Mouse (Mus musculus): Measurements from ENCODE around the gene Aox1.
"Not testable (repeated sequence)": the region's sequence is repeated elsewhere in the genome, so short reads cannot be mapped to it uniquely, and the experiment has no call there.

The Aox1 gene

DNA sequence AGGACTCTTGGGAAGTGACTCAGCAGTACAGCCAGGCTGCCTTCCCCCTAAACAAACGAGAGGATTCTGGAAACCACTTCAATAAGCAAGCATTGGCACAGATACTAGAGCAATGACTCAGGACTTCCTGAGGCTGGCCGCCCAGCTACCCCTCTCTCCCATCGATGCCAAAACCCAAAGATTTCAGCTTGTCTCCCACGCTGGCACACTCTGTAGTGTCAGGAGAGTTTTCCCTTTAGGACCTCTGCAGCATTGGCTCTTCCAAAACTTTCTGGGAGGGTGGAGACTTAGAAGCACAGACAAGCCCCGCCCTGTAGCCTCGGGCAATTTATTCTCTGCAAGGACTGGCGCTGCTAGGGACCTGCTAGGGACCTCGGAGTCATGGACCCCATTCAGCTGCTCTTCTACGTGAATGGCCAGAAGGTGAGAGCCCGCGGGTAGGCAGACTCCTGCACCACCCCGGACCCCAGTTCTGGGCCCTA lies at the start of gene Aox1:
Gene Aox1, plus strand, starts transcription at position 296 of the 482 bp plus-strand sequence.
- peak; percentile 24 for DNase-seq (ENCODE audit: low spot score)

DNA sequence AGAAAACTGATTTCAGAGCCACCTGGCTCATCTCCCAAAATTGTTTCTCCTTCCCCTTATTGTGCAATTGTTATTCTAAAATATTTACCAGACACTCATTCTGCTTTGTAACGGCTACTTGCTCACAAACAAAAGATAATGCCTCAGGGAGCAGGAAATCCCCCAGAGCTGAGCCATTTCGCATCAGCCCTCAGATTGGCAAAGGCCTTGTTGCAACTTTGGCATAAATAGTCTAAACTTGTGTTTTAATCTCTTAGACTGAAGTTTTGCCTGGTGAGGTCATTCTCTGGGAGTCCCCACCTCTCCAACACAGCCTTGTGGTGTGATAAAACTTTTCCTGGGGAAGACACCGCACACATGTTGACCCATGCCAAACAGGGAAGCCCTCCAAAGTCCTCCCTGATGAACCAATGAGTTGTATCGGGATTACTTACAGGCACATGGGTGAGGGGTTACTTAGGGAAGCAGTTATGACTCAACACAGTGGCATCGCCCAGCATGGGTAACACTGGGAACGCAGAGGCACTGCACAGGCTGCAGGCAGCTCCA lies 40.6 kb upstream of the Aox1 start:
- no peak for DNase-seq (ENCODE audit: low spot score)

DNA sequence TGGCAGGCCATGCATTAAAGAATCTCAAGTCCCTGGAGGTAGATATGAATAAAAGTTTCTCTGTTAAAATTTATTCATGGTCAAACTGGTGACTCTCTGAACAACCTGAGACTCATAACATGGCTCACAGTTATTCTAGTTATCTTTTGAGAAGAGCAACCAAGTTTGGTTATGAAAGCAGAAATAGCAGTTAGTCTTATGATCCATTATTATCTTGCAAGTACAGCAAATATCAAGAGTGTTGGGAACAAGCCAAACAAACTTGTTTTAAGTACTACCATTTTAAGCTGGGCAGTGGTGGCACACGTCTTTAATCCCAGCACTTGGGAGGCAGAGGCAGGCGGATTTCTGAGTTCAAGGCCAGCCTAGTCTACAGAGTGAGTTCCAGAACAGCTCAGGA lies 38.5 kb upstream of the Aox1 start:
- no peak for DNase-seq (ENCODE audit: low spot score)

DNA sequence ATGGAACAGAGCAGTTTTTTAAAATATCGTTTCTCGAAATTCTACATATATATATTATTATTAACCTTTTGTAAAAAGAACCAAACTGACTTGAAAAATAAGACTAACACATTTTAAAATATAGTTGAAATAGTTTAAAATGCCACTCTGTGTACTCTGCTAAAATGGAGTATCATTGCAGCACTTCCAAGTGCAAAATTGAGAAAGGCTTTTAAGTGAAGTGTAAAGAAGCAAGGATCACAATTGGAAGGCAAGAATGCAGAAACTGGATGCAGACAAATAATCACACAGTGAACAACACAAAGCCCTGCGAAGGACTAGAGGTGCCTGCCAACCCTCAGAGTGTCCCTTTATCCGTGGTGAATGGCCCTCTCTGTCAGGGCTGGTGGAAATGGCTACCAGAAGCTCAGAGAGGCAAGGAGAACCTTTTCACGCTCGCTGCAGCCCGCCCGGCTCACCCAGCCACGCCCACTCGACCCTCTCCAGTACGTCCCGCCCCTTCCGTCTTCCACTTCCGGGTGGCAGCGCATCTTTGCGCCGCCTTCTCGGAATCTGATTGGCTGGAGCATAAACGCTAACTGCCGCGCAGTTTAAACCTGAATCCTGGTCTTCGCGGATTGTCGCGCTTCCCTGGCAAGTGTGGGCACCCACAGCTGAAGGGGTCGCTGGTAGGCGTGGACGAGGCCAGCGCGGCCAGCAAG lies 34.1 kb upstream of the Aox1 start, which contains the start of gene Sgo2a:
Gene Sgo2a, plus strand, starts transcription at position 540 of the 701 bp plus-strand sequence.
- DNase-seq (ENCODE audit: low spot score), result peak; percentile 94

DNA sequence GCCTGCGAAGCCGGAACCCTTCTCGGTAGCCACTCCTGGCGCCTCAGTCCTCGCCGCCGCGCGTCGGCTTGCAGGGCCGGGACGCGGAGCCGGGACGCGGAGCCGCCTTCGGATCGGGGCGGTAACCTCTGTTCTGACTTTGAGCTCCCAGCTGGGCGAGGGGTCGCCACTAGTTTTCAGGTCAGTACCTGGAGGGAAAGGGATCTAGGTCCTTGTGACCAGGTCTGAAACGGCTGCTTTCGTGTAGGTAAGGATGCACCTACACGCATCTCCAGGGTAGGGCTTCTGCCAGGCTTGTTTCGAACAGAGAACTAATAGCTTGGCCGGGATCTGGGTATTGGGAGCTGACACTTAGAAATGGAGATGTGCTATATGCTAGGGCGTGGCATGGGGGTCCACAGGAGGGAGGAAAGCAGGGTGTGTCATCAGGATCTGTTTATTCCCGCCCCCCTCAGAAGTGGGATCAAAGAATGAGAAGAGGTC lies 33.6 kb upstream of the Aox1 start:
- DNase-seq (ENCODE audit: low spot score), result peak; percentile 43

DNA sequence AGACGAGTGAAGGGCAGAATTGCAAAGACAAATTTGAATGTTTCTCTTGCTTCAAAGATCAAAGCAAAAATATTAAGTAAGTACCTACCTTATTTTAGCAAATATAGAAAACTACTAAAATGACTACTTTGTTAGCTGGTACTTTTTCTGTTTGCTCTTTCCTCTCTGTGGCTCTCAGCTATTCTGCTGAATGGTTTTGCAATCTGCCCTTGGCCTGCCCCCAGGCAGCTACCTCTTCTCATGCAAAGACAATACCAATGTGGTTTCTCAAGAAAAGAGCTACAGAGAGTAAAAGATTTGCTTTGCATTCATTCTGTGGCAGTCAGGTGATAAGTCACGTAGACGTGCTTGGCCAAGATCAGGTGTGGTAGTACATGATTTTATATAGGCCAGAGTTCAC lies 31.6 kb upstream of the Aox1 start:
- DNase-seq (ENCODE audit: low spot score), result peak; percentile 25

DNA sequence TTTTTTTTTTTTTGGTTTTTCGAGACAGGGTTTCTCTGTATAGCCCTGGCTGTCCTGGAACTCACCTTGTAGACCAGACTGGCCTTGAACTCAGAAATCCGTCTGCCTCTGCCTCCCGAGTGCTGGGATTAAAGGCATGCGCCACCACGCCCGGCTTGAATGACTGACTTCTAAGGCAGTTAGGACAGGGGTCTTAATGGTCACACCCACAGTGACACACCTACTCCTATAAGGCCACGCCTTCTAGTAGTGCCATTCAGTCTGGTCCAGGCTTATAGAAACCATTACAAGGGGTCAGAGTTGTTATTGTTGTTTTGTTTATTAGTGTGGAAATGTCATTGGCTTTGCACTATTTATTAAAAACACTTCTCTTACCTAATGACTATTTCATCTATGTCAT lies 23.3 kb upstream of the Aox1 start:
- not testable (repeated sequence) for DNase-seq (ENCODE audit: low spot score)

DNA sequence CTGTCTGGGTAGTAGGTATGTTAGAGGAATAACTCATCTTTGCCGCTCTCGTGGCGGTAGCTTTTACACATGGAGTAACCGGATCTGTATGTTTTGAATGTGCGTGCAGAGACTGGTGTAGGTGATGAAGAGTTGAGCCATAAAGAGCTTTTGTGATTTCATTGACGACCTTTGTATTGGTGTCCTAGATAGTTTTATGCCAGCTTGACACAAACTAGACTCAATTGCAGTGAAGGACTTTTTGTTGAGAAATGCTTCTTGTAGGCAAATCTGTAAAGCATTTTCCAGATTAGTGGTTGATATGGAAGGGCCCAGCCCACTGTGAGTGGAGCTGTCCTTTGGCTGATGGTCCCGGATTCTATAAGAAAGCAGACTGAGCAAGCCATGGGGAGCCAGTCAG lies 10.9 kb upstream of the Aox1 start, which contains the start of gene Kctd18:
Gene Kctd18, minus strand, starts transcription at position 101 of the 400 bp plus-strand sequence.
- no peak for DNase-seq (ENCODE audit: low spot score)

DNA sequence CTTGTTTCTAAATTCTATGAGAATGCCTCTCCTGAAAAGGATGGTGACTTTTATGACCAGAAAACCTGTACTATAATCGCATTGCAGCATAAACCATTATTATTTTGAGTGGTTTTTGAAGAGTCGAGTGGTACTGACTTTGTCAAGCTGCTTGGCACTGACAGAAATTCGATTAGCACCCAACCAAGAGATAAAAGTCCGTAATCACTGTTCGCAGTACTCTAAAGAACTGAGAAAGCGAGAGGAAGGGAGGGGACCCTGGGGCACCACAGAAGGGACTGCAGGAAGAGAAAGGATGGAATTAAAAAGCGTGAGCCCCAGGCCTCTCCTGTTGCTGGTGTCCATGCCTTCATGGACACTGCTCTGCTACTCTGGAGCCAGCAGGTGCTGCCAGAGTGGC lies 2.0 kb upstream of the Aox1 start:
- DNase-seq (ENCODE audit: low spot score), result no peak

DNA sequence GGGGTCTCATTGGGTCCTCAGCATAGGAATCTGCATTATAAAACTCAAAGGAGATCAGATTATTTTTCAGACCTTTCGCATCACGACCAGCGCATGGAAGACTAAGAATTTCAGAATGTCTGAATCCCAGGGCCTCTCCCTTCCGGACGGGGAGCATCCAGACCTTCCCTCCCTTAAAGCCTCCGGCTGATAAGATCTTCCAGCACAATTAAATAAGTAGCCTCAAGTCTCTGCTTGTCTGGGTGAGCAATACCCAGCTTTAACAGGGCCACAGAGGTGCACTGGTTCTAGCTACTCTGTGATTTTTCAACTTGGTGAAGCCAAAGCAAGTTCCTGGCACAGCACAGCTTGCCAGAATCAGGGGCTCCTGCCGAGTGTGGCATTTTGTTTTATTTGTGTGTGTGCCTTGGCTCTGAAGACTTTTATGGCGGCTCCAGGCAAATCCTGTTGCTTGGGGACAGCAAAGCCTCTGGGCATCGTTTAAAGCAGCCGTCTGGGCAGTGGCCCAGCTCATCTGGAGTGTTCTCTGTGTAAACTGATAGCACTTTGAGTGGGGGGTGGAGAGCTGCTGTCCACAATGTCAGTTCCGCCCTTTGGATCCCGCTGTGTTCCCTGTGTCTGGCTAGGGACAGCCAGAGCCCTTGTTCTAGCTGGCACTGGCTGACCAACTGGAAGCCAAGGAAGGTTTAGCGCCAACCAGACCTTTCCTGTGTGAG lies 583 bp downstream of the Aox1 start:
- DNase-seq (ENCODE audit: low spot score), result no peak

DNA sequence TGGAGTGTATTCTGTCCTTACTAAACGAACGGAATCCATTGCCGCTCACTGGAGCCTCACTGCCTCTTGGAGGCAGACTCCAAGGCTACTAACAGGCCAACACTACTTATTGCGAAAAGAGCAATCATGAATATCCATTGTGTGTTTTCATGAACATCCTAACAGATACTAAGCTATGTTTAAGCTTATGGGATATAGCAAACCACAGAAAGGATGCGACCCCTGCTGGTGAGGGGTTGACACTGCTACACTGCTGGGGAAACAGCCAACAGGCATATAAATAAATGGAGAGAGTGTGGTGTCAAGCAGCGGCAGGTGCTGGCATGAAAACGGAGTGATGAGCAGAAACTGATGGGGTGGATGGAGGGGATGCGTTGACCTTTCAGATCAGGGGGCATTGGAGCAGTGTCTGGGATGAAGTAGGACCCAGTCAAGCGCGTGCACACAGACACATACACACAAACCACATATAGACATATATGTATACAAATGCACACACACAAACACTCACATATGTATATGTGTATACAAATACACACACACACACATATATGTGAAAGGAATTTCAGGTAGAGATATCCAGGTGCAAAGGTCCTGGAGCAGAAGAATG lies 1.5 kb downstream of the Aox1 start:
- DNase-seq (ENCODE audit: low spot score), result peak; percentile 55

DNA sequence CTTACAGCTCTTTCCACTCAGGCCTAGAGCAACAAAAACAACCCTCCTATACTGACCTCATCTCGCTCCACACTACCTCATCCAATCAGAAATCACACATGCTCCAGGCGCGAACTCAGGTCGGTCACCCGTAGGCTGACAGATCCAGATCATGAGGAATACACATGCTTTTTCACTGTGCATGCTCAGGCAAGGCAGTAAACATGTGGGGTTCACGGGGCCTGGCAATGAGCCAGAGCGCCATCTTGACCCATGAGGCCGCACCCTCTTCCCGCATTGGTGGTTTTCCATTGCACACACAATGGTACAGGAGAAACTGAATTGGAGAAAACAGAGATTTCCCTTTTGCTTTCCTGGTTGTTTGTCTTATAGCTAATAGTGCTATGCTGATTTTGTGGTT lies 7.6 kb downstream of the Aox1 start:
- not testable (repeated sequence) for DNase-seq (ENCODE audit: low spot score)

DNA sequence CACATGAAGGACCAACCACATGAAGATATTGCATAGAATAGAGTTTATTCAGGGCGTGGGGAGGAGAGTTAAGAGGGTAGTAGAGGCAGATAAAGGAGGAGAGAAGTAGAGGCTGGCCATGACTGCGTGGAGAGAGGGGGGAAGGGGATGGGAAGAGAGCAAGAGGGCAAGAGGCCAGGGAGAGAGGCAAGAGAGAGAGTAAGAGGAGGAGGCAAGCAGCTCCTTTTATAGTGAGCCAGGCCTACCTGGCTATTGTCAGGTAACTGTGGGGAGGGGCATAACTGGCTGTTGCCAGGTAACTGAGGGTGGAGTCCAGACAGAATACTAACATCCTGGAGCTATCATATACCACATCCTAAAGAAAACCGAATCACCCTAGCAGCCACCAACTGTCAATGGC lies 15.3 kb downstream of the Aox1 start:
- DNase-seq (ENCODE audit: low spot score), result no peak

DNA sequence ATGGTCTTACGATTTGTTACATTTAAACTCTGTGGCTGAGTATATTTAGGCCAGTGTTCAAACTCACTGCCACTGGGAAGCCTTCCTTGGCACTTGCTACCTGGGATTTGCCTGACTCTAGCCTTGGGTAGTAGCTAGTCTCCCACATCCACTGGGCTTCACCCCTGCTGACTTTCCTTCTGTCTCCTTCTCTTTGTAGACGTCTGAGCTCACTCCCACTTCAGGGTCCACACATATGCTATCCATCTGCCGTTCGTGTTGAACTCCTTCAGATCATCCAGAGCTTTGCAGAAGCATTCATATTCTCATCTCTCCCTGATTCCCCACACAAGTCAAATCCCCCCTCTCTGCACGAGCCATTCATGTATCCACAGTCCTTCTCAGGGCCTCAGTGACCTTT lies 15.8 kb downstream of the Aox1 start:
- DNase-seq (ENCODE audit: low spot score), result no peak

DNA sequence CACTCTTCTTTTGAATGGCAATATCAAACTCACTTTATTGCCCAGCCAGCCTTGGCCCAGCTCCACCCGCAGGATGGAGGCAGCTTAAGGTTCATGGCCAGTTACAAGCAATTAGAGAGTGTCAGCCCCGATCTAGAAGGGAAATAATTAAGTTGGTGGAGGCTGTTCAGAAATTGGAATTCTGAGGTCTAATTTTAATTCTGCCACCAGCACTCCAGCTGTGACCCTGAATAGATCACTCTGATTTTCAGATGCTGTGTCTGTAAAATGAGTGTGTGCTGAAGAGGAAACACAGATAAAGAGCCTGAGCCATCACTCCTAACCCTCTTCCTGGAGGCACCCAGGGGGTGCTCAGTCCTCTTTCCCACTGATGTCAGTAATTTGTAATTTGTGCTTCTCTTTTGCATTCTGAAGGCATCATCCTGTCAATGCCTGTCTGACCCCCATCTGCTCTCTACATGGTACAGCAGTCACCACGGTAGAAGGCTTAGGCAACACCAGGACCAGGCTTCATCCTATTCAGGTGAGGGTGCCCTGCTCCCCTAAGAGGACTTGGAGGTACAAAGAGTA lies 17.1 kb downstream of the Aox1 start:
- DNase-seq (ENCODE audit: low spot score), result no peak

DNA sequence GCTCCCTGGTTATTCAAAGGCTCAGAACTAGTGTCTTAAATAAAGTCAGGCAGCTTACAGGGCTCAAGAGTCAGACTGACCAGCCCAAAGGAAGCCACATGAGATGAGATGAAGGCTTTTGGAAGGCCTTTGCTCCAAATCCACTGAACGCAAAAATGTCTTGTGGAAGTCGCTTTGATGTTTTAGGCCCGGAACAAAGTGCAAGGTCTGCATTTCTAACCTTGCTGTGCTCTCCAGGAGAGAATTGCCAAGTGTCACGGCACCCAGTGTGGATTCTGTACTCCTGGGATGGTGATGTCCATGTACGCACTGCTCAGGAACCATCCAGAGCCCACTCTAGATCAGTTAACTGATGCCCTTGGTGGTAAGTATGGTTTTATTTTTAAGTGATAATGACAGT lies 19.4 kb downstream of the Aox1 start:
- no peak for DNase-seq (ENCODE audit: low spot score)

DNA sequence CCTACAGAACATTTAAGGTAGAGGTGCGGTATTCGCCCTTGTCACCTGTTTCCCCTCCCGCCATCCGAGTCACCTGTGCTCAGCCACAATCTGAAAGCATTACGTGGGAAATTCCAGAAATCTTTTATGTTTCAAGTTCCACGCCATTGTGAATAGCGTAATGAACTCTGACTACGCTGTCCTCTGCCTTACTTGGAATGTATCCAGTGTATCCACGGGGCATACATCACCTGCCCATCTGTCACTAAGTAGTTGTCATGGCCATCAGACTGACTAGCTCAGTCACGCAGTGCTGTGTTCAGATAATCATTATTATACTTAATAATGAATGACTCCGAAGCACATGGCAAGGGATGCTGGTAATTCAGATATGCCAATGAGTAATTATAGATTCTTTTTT lies 25.9 kb downstream of the Aox1 start:
- no peak for DNase-seq (ENCODE audit: low spot score)

DNA sequence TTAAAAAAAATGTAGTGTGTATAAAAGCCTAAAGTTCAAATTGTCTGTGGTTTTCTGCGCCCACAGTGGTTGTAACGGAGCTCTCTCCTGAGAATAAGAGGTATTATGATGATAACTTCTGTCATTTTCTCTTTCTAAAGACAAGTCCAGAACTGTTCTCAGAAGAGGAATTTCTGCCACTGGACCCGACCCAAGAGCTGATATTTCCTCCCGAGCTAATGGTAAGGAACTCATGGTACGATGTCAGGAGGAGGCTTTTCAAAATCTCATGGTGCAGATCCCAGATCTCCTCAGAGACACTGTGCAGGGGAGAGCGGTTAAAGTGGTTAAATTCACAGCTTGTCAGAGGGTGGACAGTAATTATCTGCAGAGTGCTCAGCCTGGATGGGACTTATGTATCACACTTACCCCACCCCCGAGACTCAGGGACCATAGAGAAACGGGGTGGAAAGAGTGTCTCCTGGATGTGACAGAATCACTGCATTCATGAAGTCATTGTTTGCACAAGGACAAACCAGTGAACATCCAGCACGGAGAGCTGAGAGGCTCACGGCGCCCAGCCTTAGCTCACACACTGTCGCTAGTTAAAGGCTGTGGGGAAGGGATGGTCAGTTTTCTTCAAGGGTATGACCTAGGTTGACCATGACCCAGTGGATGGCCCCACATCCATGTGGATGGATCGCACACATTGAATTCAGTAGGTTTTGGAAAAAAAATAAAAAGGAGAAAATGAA lies 26.5 kb downstream of the Aox1 start:
- no peak for DNase-seq (ENCODE audit: low spot score)

DNA sequence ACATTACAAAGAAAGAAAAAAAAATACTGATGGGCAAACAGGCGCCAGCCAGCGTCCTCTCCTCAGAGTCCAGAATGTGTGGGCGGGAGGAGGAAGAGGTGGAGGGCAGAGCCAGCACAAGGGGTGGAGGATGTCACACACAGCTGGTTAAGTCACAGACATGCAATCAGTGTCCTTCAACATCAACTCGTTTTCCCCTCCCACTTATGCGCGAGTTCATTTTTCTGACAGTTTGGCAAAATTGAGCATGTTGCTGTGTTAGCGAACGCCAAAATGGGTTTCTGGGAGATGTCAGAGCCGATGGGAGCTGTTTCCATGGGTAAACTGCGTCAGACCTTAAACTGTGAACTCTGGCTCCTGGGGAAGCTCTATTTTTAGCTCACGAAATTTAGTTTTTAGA lies 27.2 kb downstream of the Aox1 start:
- no peak for DNase-seq (ENCODE audit: low spot score)

DNA sequence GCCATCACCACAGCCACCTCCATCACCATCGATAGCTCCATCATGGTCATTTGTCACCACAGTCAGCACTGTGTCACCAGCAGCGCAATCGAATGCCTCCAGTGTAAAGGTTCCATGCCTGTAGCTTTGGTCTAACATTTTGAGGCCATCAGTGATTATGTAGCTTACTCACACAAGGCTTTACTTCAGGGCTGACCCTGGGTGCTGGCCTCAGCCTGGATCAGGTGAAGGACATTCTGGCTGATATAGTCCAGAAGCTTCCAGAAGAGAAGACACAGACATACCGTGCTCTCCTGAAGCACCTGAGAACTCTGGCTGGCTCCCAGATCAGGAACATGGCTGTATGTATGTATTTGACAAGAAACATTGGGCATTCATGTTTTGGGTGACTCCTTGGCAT lies 29.1 kb downstream of the Aox1 start:
- no peak for DNase-seq (ENCODE audit: low spot score)

DNA sequence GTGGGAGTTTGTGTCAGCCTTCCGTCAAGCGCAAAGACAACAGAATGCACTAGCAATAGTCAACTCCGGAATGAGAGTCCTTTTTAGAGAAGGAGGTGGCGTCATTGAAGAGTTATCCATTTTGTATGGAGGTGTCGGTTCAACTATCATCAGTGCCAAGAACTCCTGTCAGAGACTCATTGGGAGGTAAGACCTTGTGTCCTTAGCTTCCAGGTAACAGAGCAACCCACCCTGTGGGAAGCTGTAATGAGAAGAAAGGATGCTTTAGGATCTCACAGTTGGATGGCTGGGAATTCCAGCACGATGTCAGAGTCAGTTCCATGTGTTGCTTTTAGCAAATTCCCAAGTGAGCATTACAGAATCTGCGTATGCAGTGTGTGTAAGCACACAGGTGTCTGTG lies 32.4 kb downstream of the Aox1 start:
- DNase-seq (ENCODE audit: low spot score), result no peak

DNA sequence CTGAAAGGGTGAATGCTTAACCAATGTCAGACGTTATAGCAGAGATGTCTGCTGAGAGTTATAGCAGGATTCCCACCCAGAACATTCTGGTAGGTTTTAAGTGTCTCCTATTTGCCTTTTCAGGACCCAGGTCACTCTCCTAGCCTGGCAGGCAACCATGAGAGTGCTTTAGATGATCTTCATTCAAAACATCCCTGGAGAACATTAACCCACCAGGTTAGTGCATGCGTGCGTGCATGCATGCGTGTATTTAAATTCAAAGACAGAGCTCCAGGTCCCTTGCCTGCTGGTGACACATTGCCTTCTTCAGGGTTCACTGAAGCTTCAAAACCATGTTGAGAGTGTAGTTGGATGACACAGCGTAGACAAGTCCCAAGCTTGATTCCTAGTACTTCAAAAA lies 35.4 kb downstream of the Aox1 start:
- no peak for DNase-seq (ENCODE audit: low spot score)
